Mouse (Mus musculus) bone marrow macrophage, adult 2 months (primary cell): ENCODE data around the gene Sv2c.

ENCODE experiments used
- CTCF ChIP-seq: IDR thresholded peaks from 2 replicates; pipeline ENCODE4 v1.5.1; 2012; ENCODE audit warnings: low read depth, mild to moderate bottlenecking, low read length, moderate library complexity
- POLR2A ChIP-seq: IDR thresholded peaks from 2 replicates; pipeline ENCODE4 v1.6.1; 2012; ENCODE audit warnings: mild to moderate bottlenecking, low read depth, low read length, borderline replicate concordance

DNA sequence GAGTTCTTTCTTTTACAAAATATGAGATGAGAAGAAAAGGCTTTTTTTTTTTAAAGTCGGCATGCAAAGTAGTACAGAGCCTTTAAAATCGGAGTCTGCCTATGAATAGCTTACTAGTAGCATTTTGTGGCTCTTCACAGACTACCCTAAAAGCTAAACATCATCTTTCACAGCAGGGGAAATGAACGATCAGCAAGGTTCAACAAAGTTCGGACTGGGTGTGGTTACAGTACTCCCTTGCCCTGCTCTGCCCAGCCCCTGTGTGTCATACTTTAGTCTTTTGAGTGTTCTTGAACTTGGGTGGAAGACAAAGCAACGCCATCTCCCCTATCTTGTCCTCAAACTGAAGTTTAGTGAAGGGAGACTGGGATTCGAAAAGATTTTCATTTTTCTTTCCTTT, 5.7 kb downstream of the Sv2c start:
- TF ChIP-seq CTCF (no peak), POLR2A (no peak)
